Mouse (Mus musculus) T-helper 2 cell (primary cell): ENCODE measurements around the gene Haao.

ENCODE experiments used
- in situ Hi-C: fragments of 300-600 bp; cut with MboI, MseI; formaldehyde crosslinking; loops from one replicate; pipeline ENCODE4 v1.15.1; 2025; ENCODE audit warnings: high pct_unique_total_duplicates

Haao gene

DNA sequence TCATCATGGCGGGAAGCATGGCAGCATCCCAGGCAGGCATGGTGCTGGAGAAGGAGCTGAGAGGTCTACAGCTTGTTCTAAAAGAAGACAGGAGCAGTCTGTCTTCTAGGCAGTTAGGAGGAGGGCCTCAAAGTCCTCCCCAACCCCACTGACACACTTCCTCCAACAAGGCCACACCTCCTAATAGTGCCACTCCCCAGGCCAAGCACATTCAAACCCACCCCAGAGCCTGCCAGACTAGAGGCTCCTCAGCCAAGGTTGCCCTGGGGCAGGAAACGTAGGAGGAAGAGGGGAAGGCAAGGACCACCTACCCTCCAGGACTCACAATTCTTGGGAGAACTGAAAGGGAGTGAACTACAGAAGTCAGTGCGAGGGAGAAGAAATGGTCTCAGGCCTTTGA, at the start of gene Haao:
TSS of gene Haao (minus strand) at position 149 of the 400 bp plus-strand sequence.
- in situ Hi-C loops, result loop anchor here (5.0 kb wide), 1 partner anchor 201 kb away; no protein-coding TSS in a partner anchor

DNA sequence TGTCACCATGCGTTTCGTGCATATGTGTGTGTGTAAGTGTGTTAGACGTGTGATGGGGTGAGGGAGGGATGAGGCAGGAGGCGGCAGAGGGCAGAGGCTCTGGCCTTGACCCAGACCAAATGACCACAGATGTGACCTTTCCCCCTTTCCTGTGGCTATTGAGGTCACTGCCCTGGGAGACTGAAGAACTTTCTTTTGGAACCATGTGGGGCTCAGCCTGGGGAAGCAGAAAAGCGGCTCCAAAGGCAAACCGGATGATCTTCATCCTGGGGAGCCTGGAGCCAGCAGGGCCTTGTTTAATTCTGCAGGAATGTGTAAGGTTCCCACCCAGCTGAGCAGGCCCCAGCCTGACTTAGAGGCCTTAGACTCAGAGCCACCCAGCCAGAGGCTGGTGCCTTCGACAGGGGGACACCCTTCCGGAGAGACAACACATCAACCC, 49.6 kb upstream of the Haao start:
- in situ Hi-C loops, result no loop called here

DNA sequence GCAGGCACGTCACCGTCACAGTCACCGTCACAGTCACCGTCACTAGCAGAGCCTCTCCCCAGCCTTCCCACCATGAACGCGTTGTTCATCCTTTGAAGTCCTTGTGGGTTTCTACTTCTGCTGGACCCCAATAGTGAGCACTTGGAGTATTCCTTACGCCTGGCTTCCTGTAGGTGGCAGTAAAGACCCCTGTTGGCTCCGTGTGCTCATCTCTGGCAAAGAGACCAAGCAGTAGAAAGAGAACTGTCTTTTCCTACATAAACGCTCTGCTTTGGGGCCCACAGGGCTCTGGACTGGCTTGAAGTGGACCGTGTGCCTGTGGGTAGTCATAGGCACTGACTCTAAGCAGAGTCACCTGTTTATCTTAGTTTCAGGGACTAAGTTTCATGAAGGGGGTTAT, 49.0 kb upstream of the Haao start:
- in situ Hi-C loops, result no loop called here

DNA sequence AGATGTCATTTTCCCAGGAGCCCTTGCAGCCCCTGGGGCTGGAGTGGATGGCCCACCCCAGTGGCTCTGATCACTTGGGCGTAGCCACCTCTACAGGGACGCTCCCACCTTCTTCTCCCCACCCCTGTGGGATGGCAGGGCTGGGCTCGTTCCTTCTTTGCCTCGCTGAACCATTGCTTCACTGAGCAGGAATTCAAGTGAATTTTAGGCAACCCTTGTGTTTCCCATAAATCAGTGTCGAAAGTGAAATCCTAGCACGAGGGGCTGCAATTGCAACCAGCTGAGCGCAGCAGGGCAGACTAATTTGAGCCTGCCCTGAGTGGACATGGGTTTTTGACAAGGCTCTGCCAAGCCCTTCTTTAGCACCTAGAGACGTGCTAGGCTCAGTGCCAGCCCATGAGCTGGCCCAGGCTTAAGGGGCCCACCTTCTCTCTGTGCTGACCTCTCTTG, 47.6 kb upstream of the Haao start:
- in situ Hi-C loops, result no loop called here

DNA sequence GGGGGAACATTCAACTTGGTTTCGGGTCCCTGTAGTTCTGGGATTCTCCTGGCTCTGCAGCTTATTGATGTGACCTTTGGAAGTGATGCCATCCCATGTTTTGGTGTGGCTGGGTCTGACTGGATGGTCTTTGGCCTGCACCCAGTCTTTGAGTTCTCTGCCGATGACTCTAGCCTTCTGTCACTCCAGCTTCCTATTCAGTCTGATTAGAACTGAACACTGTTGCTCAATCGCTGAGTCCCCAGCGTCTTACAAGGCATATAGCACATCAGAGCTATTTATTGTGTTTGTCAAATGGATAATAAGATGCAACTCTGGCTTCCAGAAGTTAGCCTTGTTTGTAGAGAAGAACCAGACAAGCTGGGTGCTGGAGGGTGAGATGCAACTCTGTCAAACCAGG, 45.4 kb upstream of the Haao start:
- in situ Hi-C loops, result loop anchor here (5.0 kb wide), 1 partner anchor 64 kb away; no protein-coding TSS in a partner anchor

DNA sequence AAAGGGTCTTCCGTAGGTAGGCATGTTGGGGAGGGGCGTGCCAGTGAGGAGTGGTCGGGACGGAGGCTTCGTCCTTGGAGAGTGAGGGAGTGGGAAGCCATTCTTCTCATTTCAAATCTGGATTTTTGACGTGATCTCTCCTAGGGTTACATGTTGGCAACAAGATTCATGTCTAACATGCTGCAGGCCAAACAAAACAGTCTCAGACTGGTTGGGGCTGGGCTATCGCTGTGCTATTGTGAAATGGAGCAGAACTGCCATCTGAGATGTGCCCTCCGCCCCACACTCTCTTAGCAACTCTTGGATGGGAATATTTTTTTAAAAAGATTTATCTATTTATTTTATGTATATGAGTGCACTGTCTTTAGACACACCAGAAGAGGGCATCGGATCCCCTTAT, 44.1 kb upstream of the Haao start:
- in situ Hi-C loops, result loop anchor here (5.0 kb wide), 1 partner anchor 65 kb away; no protein-coding TSS in a partner anchor

DNA sequence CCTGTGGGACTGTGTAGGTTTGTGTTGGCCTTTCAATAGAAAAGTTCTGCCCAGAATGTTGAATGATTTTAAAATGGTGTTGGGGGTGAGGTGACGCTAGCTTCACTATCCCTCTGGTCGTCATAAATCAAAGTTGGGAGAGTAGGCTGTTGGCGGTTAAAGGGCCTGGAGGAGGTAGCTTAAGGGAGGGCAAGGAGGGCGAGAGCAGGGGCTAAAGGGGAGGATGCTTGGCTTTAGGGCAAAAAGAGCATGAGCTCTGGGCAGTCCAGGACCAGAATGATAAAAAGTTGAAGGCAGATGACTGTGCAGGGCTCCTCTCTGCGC, 42.6 kb upstream of the Haao start:
- in situ Hi-C loops, result loop anchor here (5.0 kb wide), 1 partner anchor 67 kb away; no protein-coding TSS in a partner anchor

DNA sequence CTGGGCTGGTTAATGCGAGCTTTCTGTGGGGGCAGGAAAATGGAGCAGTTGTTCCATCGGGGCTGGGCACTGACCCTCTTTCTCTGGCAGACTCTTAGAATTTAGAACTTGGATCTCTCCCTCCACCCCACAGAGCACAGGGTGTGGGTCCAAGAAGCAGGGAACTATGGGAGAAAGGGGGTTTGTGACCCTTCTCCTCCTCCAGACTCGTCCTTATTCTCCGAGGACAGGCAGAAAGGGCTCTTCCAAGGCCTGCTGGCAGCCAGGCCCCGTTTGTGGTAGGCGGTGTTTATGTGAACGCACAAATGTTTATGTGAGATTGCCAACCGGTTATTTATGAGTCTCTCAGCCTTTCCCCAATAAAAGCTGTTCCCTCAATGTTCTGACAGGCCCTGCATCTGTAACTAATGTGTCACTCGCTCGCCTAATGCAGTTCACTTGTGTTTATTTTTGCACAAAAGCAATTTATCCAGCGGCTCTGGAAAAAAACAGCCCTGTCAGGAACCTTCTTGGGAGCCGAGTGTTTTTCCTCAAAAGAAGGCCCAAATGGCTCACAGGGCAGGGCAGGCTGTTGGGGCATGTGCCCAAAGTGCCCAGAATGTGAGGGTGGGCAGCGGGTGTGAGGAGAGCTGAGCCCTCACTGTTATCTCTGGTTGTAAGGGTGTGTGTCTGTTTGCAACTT, 42.1 kb upstream of the Haao start:
- in situ Hi-C loops, result loop anchor here (5.0 kb wide), 1 partner anchor 67 kb away; no protein-coding TSS in a partner anchor

DNA sequence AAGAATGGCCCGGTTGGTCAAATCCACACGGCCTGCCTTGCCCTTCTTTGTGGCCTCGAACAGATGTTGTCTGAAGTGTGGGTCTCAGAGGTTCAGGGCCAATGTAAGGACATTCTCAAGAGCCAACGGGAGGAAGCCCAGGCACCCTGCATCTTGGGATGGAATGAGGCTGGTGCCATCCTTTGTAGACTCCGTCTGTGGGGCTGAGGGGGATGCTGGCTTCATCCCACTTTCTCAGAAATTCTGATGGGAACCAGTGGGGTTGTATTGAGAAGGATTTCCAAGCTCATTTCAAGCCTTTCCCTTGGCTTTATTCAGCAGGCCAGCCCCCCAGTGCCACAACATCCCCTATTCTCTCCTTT, 41.5 kb upstream of the Haao start:
- in situ Hi-C loops, result no loop called here

DNA sequence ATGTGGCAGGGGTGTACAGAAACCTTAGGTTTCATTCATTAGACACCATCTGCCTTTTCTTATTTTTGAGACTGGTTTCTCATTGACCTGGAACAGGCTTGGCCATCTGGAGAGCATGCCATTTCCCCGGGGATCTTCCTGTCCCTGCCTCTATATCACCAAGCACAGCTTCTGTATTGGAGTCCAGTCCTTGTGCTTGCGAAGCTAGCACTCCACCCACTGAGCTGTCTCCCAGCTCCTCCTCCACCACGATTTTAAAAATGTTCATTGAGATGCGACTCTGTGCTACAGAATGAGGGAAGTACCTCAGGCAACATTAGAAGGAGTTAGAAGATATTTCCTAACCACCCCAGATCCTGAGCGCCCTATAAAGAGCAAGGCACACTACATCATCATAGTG, 39.5 kb upstream of the Haao start:
- in situ Hi-C loops, result no loop called here

DNA sequence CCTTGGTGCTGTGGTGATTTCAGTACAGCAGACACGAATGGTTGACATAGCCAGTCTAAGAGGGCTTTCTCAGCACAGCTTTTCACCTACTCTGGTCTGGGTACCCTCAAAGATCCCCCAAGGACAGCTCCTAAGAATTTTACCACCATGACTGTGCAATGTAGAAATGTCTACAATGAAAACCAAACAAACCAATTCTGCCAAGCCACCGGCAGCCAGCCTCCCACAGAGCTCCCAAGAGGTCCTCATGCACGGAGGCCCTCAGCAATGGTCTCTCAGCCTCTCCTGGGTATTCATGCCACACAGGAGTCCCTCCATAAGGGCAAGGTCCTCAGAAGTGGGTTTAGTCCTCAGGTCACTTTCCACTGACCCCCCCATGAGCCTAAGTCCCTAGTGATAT, 38.6 kb upstream of the Haao start:
- in situ Hi-C loops, result no loop called here

DNA sequence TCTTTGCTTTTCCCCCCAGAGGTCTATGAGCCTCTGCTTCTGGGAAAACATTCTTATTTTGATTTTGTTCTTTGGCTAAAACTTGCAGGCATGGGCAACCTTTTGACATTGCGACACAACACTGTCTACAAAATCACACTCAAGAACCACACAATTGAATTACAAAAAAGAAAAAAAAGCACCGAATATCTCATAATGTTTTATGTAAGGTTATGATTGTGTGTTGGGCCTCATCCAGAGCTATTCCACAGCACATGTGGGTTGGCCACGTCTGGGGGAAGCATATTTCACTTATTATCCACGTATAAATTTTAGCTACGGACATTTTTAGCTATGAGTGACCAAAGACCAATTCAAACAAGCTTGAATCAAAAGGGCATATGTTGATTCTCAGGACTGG, 38.0 kb upstream of the Haao start:
- in situ Hi-C loops, result no loop called here

DNA sequence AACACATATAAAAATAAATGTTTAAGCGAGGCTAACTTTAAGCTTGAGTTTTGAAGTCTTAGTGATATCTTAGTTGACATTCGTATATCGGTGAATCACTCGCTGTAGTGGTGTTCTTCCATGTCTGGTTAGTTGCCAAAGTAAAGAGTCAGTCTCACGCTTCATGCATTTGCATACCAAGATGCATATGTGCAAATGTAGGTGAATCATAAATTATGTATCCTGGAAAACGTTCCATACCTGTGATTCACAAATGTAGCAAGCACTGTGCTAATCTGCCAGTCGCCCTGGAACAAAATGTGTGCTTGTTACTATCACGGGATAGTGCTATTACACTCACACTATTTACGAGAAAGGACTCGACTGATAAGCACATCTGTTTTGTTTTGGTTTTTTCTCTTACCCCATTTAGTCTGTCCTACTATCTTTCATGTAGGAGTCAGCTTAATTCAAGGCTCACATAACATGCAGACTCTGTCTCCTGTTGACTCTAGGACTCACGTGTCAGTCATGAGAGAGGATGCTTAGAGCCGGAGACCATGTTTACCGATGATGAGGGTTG, 37.3 kb upstream of the Haao start:
- in situ Hi-C loops, result no loop called here

DNA sequence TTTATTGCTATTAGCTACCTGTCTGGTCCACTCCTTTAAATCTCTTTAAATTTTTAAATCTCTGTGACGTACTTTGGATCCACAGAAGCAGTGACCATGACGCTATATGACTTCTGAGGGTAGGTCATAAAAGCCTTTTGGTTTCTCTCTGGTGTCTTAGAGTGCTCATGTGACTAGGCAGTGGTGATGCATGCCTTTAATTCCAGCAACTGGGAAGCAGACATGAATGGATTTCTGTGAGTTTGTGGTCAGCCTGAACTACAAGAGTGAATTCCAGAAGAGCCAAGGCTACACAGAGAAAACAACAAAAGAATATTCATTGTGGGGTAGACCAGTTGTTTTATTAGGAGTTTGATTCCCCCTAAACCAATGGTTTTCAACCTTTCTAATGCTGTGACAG, 35.0 kb upstream of the Haao start:
- in situ Hi-C loops, result no loop called here

DNA sequence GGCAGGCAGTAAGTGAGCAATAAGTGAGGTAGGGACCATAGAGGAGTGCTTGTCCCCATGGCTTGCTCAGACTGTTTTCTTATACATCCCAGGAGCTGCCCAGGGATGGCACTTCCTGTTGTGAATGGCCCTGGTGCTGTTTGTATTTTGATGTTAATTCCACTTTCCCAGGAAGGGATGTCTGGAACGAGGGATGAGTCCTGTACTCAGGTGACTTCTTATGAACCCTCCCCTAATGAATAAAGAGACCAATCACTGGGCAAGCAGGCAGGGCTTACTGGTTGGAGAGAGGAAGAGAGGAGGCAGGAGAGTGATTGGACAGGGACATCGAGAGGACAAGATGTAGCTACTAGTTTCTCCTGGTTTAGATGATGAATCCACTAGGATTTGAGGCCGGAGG, 33.3 kb upstream of the Haao start:
- in situ Hi-C loops, result no loop called here

DNA sequence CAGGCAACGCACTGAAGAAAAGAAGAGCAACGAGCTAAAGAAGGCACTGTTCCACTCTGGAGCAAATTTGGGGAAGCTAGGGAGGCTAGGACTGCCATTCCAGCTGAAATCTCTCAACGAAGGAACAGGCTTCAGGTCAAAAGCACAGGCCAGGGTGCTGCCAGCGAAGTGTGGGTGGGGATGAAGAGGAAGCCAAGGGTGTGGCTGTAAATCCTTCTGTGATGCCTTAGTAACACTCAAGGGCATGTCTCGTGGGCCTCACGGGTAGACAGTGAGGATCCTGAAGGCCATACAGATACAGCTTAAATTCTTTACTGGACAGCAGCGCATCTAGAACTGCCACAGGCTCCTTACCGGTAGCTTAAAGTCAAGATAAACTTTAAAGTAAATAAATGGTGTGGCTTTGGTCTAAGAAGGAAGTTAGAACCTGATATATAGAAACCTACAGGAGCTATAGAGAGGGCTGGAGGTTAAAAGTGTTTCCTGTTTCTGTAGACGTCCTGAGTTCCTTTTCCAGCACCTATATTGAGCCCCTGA, 32.5 kb upstream of the Haao start:
- in situ Hi-C loops, result no loop called here

DNA sequence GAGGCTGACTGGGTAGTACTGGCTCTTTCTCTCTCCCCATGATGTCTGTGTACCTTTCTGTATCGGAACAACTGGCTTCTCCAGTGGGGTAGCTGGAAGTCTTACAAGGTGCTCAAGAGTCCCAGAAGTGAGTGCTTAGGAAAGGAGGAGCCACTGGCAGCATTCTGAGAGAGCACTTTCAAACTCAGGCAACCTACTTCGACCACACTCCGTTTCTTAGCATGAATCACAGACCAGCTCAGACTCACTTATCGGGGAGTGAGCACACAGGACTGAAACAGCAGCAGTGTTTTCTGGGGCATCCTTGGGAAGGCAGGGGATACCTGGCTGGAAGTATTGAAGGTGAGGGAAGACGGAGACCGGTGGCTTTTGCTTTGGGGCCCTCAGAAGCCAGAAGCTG, 31.9 kb upstream of the Haao start:
- in situ Hi-C loops, result no loop called here

DNA sequence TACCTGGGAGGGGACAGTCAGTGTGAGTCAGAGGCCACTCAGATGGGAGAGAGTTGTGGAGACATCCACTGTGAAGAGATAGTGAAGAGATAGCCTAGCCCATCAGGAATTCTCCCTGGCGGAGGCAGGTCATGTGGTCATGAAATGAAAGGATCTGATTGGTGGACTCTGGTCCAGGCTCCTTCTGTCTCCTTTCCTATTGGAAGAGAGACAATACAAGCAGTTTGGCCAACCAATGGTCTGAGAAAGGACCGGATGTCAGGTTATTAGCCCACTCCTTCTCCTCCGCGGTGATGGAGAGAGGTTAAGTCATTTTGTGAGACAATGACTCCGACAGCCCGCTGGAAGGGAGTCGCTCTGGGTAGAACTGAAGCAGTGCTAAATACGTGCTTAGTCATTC, 26.8 kb upstream of the Haao start:
- in situ Hi-C loops, result loop anchor here (5.0 kb wide), 1 partner anchor 318 kb away; no protein-coding TSS in a partner anchor

DNA sequence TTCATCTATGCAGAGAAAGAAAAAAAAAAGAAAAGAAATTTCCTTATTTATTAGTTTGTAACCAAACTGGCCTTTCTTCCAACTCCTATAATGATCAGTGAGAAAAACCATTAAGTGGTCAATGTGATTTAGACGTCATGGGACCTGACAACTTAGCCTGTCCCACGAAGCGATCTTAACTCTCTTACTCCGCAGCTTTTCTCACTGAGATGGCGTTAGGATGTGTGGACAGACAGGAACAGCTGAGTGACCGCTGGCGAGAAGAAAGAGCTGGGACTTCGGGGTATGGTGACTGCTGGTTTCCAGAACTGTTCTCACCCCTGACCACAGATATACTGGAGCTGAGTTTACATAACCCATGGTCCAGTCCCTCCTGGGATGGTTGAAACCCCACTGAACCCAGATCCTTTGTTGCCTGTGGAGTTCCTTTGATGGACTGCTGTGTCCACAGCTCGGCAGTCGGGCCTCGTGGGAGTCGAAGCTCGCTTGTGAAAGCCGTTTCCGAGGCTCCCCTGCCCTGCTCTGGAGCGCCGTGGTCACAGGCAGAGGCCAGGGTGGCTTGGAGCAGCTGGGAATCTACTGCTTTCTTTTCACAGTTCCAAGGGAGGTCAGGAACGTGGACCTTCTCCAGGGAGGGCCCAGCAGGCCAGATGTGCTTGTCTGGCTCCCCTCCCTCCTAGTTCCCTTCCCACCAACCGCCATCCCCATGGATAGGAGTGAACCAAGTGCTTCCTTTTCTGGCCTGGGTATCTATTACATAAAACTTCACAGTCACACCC, 25.8 kb upstream of the Haao start:
- in situ Hi-C loops, result loop anchor here (5.0 kb wide), 1 partner anchor 319 kb away; no protein-coding TSS in a partner anchor

DNA sequence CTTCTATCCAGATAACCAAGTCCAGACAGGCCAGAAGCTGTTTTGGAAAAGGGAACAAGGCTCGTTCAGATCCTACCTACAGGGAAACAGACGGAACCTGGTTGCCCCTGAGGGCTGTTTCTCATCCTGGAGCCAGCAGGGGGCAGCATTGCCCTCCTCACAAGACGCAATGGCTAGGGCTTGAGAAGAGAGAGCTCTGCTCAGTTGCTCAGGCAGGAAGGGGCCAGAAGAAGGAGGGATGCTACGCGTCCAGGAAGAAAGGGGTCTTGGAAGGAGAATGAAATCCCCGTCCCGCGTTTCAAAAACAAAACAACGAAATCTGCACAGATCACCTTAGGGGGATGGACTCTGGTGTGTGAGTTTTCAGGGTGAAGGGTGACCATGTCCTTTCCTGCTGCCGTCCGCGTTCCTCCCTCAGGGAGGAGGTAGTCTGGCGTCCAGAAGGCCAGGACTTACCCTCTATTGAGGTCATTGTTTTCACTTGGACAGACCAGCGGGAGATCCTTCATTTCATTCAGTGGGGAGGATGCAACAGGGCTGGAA, 25.1 kb upstream of the Haao start:
- in situ Hi-C loops, result loop anchor here (5.0 kb wide), 1 partner anchor 319 kb away; no protein-coding TSS in a partner anchor

DNA sequence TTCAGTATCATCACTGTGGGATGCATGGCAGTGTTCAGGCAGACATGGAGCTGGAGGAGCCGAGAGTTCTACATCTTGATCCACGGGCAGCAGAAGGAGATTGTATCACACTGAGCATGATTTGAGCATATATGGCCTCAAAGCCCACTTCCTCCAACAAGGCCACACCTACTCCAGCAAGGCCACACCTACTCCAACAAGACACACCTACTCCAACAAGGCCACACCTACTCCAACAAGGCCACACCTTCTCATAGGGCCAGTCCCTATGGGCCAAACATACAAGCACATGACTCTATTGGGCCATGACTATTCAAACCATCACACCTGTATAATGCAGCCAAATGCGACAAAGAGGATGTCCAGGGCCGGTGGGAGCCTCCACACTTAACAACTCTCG, 23.6 kb upstream of the Haao start:
- in situ Hi-C loops, result loop anchor here (5.0 kb wide), 1 partner anchor 321 kb away; no protein-coding TSS in a partner anchor

DNA sequence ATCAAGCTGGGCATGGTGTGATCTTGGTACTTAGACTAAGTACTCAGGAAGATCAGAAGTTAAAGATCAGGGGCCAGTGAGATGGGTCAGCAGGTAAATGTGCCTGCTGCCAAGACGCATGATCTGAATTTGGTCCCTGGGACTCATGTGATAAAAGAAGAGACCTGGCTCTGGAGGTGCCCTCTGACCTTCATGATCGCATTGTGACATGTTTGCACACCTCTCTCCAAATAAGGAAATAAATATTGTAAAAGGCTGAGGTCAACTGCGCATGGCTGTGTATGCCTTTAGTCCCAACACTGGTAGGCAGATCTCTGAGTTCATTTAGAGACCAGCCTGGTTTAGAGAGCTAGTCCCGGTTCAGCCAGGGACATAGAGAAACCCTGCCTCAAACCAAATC, 22.6 kb upstream of the Haao start:
- in situ Hi-C loops, result loop anchor here (5.0 kb wide), 1 partner anchor 322 kb away; no protein-coding TSS in a partner anchor
